Mouse (Mus musculus) lung, embryonic 16.5 days (tissue): ENCODE data around the gene Gls. TPM values are rescaled to one million over a fixed set of nuclear protein-coding genes. Genes with fewer than 3 reads are reported as not detected.

Experiments used
- polyA plus RNA-seq: library from polyadenylated mRNA; unstranded; fragments of >200 nt; fragmentation: Nextera tagmentation; extraction: Ambion mirVana; gene quantifications from 2 replicates; pipeline ENCODE4 v1.2.1, GENCODE M21; 2015

Gls gene
- polyA plus RNA-seq, 1 experiment from 2014 or later: 12.8 TPM

Other genes starting within 250 kb of the Gls start
- 1.4 and 2.3 TPM in 2 replicates for gene Stat4, start 246.1 kb downstream of the Gls start, polyA plus RNA-seq
- gene Stat1, start 113.8 kb downstream of the Gls start, polyA plus RNA-seq: 24.9 and 29.9 TPM in 2 replicates